Mouse (Mus musculus): ENCODE measurements around the gene Sec24a. TPM values are rescaled to one million over a fixed set of nuclear protein-coding genes. Genes with fewer than 3 reads are reported as not detected.

The Sec24a gene
- polyA plus RNA-seq, 1 experiment from 2014 or later: 12.6 TPM

DNA sequence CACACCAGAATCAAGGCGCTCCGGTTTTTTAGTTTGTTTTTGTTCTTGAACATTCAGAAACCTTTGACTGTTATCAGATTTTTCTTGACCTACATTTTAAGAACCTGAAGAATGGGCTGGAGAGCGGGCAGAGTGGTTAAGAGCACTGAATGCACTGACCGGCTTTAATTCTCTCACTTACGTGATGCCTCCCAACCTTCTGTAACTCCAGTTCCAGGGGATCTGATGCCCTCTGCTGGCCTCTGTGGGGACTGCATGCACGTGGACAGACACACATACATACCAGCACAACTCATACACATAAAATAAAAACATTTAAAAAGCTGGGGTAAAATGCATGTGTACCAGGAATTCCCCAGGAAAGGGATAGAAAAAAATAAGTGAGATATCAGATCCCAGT is 22.5 kb upstream of the Sec24a start:
- Histone ChIP-seq H3K36me3 (peaks cover 69% of the 10 kb centered on the region), H3K4me2 (no peak overlapping the region), H3K27me3 (no peaks in the 10 kb centered on the region), H3K27ac (no peak overlapping the region), H3K4me3 (no peak overlapping the region), H3K9ac (no peak overlapping the region), H3K9me3 (no peaks in the 10 kb centered on the region), H3K4me1 (no peaks in the 10 kb centered on the region)
- WGBS: 85% methylated on average over 6 of the region's 6 CpGs
- ATAC-seq (ENCODE audit: borderline replicate concordance, extremely low read depth, low FRiP score, low TSS enrichment): no peak

DNA sequence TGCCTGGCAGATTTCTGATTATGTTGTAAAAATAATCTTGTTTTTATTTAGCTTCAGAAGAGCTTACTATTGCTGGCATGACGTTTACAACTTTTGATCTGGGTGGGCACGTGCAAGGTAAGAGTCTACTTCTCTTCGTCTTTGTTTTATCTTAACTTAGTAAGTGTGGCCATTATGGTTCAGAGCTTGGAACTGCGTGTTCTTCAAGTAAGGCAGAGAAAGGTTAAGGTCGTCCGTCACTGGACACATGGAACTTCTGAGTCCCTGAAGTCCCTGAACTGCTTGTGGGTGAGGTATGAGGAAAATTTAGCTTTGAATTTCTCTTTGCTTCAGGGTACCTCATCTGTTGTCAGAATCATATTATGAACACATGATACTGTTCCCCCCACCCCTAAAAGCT is 19.3 kb upstream of the Sec24a start:
- WGBS: 88% methylated on average over 6 of the region's 6 CpGs
- H3K36me3 ChIP-seq: peaks cover 58% of the 10 kb centered on the region

DNA sequence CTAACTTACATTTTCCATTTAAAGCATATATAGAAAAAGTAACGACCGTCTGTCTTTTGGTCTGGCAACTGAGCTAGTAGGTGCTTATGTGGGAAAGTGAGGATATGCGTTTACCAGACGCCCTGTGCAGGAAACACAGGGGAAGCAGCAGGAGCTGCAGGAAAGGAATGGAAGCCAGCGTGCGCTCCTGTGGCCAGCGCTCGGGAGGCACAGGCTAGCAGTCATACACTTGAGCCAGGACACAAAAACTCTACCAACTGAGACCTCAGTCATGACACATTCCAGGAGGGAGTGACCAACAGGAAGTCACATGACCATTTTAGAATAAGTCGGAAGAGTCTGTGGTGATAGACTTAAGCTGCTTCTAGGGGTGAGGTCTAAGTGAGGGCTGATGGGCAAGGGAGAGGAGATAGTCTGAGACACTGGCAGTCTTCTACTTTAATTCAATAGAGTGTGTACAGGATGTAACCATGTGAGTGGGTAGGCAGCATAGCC is 17.4 kb upstream of the Sec24a start:
- ATAC-seq (ENCODE audit: borderline replicate concordance, extremely low read depth, low FRiP score, low TSS enrichment): no peak
- Histone ChIP-seq H3K36me3 (peaks cover 46% of the 10 kb centered on the region), H3K27me3 (no peaks in the 10 kb centered on the region), H3K9me3 (no peaks in the 10 kb centered on the region), H3K4me3 (no peak overlapping the region), H3K9ac (no peak overlapping the region), H3K27ac (no peak overlapping the region), H3K4me1 (no peaks in the 10 kb centered on the region), H3K4me2 (no peak overlapping the region)
- WGBS: 83% methylated on average over 9 of the region's 9 CpGs

More for the DNA sequence above, 19.3 kb upstream of the Sec24a start:
- no peaks in the 10 kb centered on the region for H3K9me3 ChIP-seq
- no peak overlapping the region for H3K4me2 ChIP-seq
- no peaks in the 10 kb centered on the region for H3K4me1 ChIP-seq
- no peak overlapping the region for H3K9ac ChIP-seq
- H3K27ac ChIP-seq: no peak overlapping the region
- H3K4me3 ChIP-seq: no peak overlapping the region
- H3K27me3 ChIP-seq: no peaks in the 10 kb centered on the region
- ATAC-seq (ENCODE audit: borderline replicate concordance, extremely low read depth, low FRiP score, low TSS enrichment): no peak

DNA sequence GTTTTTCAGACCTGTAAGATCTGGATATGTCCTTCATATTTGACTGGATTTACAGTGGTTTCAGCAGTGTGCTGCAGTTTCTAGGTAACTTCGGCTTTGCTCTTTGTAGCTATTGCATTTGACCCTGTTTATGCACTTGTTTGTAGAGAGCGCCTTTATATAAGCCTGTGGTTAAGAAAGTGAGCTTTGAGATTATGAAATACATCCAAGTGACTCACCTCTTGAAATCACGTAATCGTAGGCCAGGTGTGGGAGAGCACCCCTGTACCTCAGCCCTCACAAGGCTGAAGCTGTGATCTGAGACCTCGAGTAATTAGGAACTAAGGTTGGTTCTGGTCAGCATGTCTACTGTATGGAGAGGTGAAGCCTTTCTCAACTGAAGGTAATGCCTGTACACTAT is 14.0 kb upstream of the Sec24a start:
- no peaks in the 10 kb centered on the region for H3K4me1 ChIP-seq
- H3K4me2 ChIP-seq: no peak overlapping the region
- no peak overlapping the region for H3K9ac ChIP-seq
- H3K27ac ChIP-seq: no peak overlapping the region
- H3K9me3 ChIP-seq: no peaks in the 10 kb centered on the region
- no peaks in the 10 kb centered on the region for H3K27me3 ChIP-seq
- 88% methylated on average over 5 of the region's 5 CpGs for WGBS
- no peak overlapping the region for H3K4me3 ChIP-seq
- ATAC-seq (ENCODE audit: borderline replicate concordance, extremely low read depth, low FRiP score, low TSS enrichment): no peak
- H3K36me3 ChIP-seq: peaks cover 25% of the 10 kb centered on the region

DNA sequence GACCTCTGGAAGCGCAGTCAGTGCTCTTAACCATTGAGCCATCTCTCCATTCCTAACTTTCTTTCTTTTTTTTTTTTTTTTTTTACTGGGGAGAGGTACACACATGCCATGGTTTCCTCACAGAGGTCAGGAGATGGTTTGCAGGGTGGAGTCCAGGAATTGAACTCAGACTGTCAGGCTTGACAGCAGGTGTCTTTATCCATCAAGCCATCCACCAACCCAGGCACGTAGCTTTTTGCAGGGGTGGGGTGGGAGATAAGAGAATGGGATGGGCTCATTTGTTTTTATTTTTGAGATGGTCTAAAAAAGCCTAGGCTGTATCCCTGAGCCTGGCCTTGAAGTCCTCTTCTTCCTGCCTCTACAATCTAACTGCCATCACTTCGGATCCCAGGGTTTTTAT is 12.1 kb upstream of the Sec24a start:
- Histone ChIP-seq H3K27ac (no peak overlapping the region), H3K4me2 (no peak overlapping the region), H3K27me3 (no peaks in the 10 kb centered on the region), H3K4me1 (no peaks in the 10 kb centered on the region), H3K9ac (no peak overlapping the region), H3K4me3 (no peak overlapping the region), H3K9me3 (no peaks in the 10 kb centered on the region), H3K36me3 (peaks cover 7% of the 10 kb centered on the region)
- ATAC-seq (ENCODE audit: borderline replicate concordance, extremely low read depth, low FRiP score, low TSS enrichment): no peak
- WGBS: 88% methylated on average over 3 of the region's 3 CpGs

DNA sequence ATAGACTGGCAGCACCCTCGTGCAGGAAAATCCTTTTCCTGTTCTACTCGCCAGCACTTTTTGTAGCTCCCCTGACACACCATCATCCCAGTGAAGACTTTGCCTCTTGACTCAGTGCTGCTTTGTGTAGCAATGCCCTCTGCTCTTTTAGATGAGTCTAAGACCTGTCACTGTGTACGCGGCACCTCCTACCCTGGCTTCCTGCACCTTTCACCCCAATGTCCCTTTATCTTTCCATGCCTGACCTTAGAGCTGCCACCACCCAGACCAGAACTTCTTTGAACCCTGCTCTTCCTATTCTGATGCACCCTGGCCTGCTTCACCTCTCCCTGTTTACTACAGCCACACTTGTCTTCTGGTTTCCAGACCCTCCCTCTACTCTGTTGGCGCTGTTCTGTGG is 4.9 kb upstream of the Sec24a start:
- peaks cover 8% of the 10 kb centered on the region for H3K4me1 ChIP-seq
- no peak overlapping the region for H3K4me3 ChIP-seq
- 55% methylated on average over 5 of the region's 5 CpGs for WGBS
- no peak for ATAC-seq (ENCODE audit: borderline replicate concordance, extremely low read depth, low FRiP score, low TSS enrichment)
- no peaks in the 10 kb centered on the region for H3K9me3 ChIP-seq
- no peak overlapping the region for H3K4me2 ChIP-seq
- no peak overlapping the region for H3K9ac ChIP-seq
- H3K27me3 ChIP-seq: no peaks in the 10 kb centered on the region
- no peaks in the 10 kb centered on the region for H3K36me3 ChIP-seq
- no peak overlapping the region for H3K27ac ChIP-seq

DNA sequence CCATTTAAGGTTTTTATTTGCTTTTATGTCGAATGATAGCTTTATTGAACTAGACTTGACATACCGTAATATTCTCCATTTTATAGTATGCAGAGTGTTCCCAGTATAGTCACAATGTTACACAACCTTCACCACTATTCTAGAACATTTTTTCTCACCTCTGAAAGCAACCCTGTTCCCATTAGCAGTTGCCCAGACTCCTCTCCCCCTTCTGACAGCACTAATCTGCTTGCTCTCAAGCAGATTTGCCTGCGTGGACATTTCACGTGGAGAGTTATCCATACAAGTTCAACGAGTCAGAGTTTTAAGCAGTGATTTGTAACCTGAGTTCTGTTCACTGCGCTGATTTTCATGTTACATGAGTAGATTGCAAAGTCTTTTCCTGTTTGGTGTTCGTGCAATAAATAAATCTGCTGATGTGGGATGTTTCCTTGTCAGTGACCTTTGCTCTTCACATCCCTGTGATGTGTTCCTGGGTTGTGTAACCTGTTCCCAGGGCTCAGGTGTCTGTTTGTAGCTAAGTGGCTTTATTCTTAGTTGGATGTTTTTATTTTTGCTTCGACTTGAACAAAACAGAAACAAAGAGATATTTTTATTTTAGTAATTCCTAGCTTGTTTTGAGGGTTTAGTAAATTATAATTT is 4.3 kb upstream of the Sec24a start:
- whole genome bisulfite sequencing: 73% methylated on average over 8 of the region's 8 CpGs
- Histone ChIP-seq H3K4me2 (no peak overlapping the region), H3K4me1 (peaks cover 8% of the 10 kb centered on the region), H3K36me3 (no peaks in the 10 kb centered on the region), H3K4me3 (no peak overlapping the region), H3K27ac (no peak overlapping the region), H3K9ac (no peak overlapping the region), H3K9me3 (no peaks in the 10 kb centered on the region), H3K27me3 (no peaks in the 10 kb centered on the region)
- ATAC-seq (ENCODE audit: borderline replicate concordance, extremely low read depth, low FRiP score, low TSS enrichment): no peak

DNA sequence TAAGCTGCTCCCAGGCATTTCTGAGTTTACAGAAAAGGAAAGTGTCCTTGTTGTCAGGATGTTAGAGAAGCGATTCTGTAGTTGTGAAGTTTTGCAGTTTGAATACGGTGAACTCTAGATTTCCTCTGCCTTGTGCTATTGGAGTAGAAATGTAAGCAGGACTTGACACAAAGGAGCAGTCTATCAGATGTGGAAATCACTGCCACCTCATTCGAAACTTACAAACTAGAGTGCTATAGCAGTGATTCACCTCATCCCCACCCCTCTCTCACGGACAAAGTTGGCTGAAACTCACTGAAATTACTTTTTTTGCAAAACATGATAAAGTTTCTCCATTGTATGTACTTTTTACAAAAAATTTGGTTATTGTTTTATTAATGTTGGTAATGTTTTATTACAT is 1.4 kb upstream of the Sec24a start:
- no peak overlapping the region for H3K27ac ChIP-seq
- peaks cover 3% of the 10 kb centered on the region; the same call in 1 of the 2 replicates for H3K27me3 ChIP-seq
- WGBS: 71% methylated on average over 4 of the region's 4 CpGs
- H3K36me3 ChIP-seq: no peaks in the 10 kb centered on the region
- H3K9me3 ChIP-seq: no peaks in the 10 kb centered on the region
- H3K9ac ChIP-seq: no peak overlapping the region
- H3K4me2 ChIP-seq: peak overlapping the region; percentile 79
- H3K4me3 ChIP-seq: peak overlapping the region; percentile 98
- H3K4me1 ChIP-seq: peaks cover 8% of the 10 kb centered on the region
- ATAC-seq (ENCODE audit: borderline replicate concordance, extremely low read depth, low FRiP score, low TSS enrichment): no peak

DNA sequence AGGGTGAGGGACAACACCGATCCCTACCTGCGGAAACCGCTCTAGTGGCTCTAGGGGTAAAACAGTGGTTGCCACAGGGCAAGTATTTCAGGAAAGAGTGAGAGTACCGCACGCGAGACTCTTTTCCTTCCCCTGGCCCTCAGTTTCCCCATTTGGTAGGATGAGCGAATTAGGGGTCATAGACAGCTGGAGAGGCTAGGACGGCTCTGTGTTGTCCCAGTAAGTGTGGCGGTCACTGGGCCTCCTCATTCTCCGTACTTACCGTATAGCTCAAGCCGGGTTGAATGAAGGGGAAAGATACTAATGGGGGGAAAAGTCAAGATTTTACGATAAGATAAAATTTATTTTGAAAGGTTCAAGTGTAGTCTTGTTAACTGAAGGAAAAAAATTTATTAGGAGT is 521 bp upstream of the Sec24a start:
- peak; percentile 35; the same call in 1 of the 2 replicates for ATAC-seq (ENCODE audit: borderline replicate concordance, extremely low read depth, low FRiP score, low TSS enrichment)
- peaks cover 3% of the 10 kb centered on the region; the same call in 1 of the 2 replicates for H3K27me3 ChIP-seq

DNA sequence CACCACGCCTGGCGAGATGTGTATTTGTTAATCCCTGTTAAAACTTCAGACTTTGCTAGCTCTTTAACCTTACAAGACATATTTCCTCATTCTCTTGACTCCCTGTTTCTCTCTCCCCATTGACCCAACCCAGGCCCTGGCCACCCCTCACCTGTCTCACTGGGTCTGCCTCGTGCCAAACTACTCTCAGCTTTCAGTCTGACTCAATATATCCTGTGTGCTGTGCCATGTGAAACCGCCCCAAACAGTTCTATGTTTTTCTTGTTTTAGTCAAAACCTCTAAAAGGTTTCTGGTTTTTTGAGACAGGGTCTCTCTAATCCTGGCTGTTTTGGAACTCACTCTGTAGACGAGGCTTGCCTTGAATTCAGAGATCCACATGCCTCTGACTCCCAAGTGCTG is 2.2 kb downstream of the Sec24a start:
- Histone ChIP-seq H3K4me1 (peaks cover 8% of the 10 kb centered on the region), H3K27ac (no peak overlapping the region), H3K36me3 (no peaks in the 10 kb centered on the region), H3K27me3 (peaks cover 3% of the 10 kb centered on the region; the same call in 1 of the 2 replicates), H3K9me3 (no peaks in the 10 kb centered on the region), H3K4me3 (no peak overlapping the region), H3K9ac (no peak overlapping the region), H3K4me2 (no peak overlapping the region)
- WGBS: 70% methylated on average over 5 of the region's 5 CpGs
- ATAC-seq (ENCODE audit: borderline replicate concordance, extremely low read depth, low FRiP score, low TSS enrichment): no peak

More for the DNA sequence above, 521 bp upstream of the Sec24a start:
- H3K9me3 ChIP-seq: no peaks in the 10 kb centered on the region
- peak overlapping the region; percentile 79 for H3K4me2 ChIP-seq
- no peaks in the 10 kb centered on the region for H3K36me3 ChIP-seq
- peak overlapping the region; percentile 87 for H3K9ac ChIP-seq
- H3K4me3 ChIP-seq: peak overlapping the region; percentile 98
- H3K27ac ChIP-seq: no peak overlapping the region; the same call in 1 of the 2 replicates
- H3K4me1 ChIP-seq: peaks cover 8% of the 10 kb centered on the region
- 3% methylated on average over 13 of the region's 13 CpGs for WGBS

DNA sequence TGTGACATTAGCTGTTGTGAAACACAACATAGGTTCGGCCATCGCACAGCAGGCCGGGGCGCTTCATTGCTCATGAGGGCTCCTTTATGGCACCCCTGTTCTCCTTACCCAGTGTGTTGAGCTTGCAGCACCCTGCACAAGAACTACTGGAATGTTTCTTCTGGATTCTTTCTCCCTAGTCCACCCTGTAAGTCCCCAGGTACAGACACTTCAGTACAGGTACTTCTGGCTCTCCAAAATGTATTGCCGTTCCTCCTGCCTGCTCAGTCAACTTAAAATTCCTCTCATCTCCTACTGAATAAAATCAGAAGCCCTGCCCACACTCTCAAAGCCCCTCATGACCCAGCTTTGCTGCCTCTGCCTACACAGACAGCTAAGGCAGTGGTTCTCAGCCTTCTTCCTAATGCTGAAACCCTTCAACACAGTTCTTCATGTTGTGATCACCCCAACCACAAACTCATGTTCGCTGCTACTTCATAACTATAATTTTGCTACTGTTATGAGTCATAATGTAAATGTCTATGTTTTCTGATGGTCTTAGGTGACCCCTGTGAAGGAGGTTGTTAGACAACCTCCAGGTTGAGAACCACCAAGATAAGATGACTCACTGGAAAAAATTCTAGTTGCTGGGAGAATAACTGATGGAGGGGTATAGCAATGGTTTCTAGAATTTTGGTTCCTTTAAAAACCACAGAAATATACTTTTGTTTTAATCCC is 3.3 kb downstream of the Sec24a start:
- 80% methylated on average over 6 of the region's 6 CpGs for WGBS
- H3K27me3 ChIP-seq: peaks cover 3% of the 10 kb centered on the region; the same call in 1 of the 2 replicates
- peak overlapping the region; percentile 25 for H3K27ac ChIP-seq
- no peaks in the 10 kb centered on the region for H3K9me3 ChIP-seq
- no peak for ATAC-seq (ENCODE audit: borderline replicate concordance, extremely low read depth, low FRiP score, low TSS enrichment)
- H3K4me2 ChIP-seq: no peak overlapping the region
- H3K4me1 ChIP-seq: peaks cover 12% of the 10 kb centered on the region
- H3K36me3 ChIP-seq: no peaks in the 10 kb centered on the region
- no peak overlapping the region for H3K9ac ChIP-seq
- no peak overlapping the region for H3K4me3 ChIP-seq

DNA sequence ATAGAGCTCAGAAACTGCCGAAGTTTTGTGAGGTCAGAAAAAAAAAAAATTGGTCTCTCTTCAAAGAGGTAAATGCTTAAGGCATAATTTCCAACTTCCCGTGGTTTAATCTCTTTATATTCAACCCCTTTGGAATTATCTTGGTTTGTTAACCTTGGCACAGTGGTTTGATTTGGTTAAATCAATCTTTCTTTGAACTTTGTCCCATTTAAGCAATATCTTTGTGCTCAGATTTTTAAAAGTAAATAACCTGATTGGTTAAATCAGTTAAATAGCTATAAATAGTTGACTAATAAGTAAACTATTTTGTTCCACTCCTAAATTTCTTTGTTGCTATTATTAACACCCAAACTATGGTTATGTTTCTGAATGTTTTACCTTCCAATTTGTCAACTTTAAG is 4.2 kb downstream of the Sec24a start:
- peaks cover 12% of the 10 kb centered on the region for H3K4me1 ChIP-seq
- H3K4me3 ChIP-seq: no peak overlapping the region
- no peak overlapping the region for H3K9ac ChIP-seq
- ATAC-seq (ENCODE audit: borderline replicate concordance, extremely low read depth, low FRiP score, low TSS enrichment): no peak
- H3K9me3 ChIP-seq: no peaks in the 10 kb centered on the region
- H3K27me3 ChIP-seq: peaks cover 3% of the 10 kb centered on the region; the same call in 1 of the 2 replicates
- no peak overlapping the region for H3K4me2 ChIP-seq
- peak overlapping the region; percentile 25; the same call in 1 of the 2 replicates for H3K27ac ChIP-seq
- 81% methylated on average over 2 of the region's 2 CpGs for WGBS
- H3K36me3 ChIP-seq: no peaks in the 10 kb centered on the region

All from lung, embryonic 15.5 days (tissue).